Mouse (Mus musculus): ENCODE data around the gene Gabpb2.

- TF ChIP-seq JUND (IDR thresholded peaks at IDR 0.05; ENCODE audit: low read depth, low read length) (no peak), CHD1 (IDR thresholded peaks at IDR 0.05; ENCODE audit: low read depth, low read length) (no peak)
Measured at GRCm38 (mm10) chr3:95153874-95154273, 63.8 kb downstream of the Gabpb2 start.
